Mouse (Mus musculus): ENCODE results near the gene Ctsz.

GRCm38 (mm10) chr2:174439450-174439838 lies 605 bp upstream of the Ctsz start:
- TF ChIP-seq GATA1 (IDR thresholded peaks at IDR 0.05; ENCODE audit: borderline replicate concordance, low read length) = no peak
- no peak for TF ChIP-seq FLI1 (IDR thresholded peaks at IDR 0.05; ENCODE audit: low read length)

Measured in megakaryocyte, embryonic 14.5 days (primary cell).